Mouse (Mus musculus): ENCODE data around the gene Soat2. TPM values are rescaled to one million over a fixed set of nuclear protein-coding genes. Genes with fewer than 3 reads are reported as not detected.
"Not testable (repeated sequence)": the region's sequence is repeated elsewhere in the genome, so short reads cannot be mapped to it uniquely, and the experiment has no call there.

Gene Soat2
- total RNA-seq, 2 experiments from 2014 or later: 0.13 TPM; not detected in 1

- DNase-seq: peak; percentile 73
- intact Hi-C loops (cut with DNase I; ENCODE audit: low total_unique reads): no loop called here
Observed at GRCm38 (mm10) chr15:102142914-102143912, 7.1 kb upstream of the Soat2 start.

- intact Hi-C loops (cut with DNase I; ENCODE audit: low total_unique reads): no loop called here
- peak; percentile 50 for DNase-seq
Observed at GRCm38 (mm10) chr15:102144274-102144711, 6.0 kb upstream of the Soat2 start, which contains the start of gene Igfbp6. Gene Igfbp6, plus strand, starts transcription at chr15:102144362.

- DNase-seq: no peak
- intact Hi-C loops (cut with DNase I; ENCODE audit: low total_unique reads): no loop called here
Observed at GRCm38 (mm10) chr15:102144726-102145125, 5.6 kb upstream of the Soat2 start.

GRCm38 (mm10) chr15:102145330-102145729 lies 5.0 kb upstream of the Soat2 start:
- DNase-seq: peak; percentile 65
- intact Hi-C loops (cut with DNase I; ENCODE audit: low total_unique reads): no loop called here

- intact Hi-C loops (cut with DNase I; ENCODE audit: low total_unique reads): loop anchor here (2.0 kb wide), 1 partner anchor 29 kb away; no protein-coding TSS in a partner anchor
- DNase-seq: no peak
Observed at GRCm38 (mm10) chr15:102146089-102146488, 4.2 kb upstream of the Soat2 start.

- intact Hi-C loops (cut with DNase I; ENCODE audit: low total_unique reads): loop anchor here (2.0 kb wide), 1 partner anchor 30 kb away; no protein-coding TSS in a partner anchor
- DNase-seq: peak; percentile 41
Observed at GRCm38 (mm10) chr15:102146882-102147281, 3.4 kb upstream of the Soat2 start.

GRCm38 (mm10) chr15:102147674-102148402 lies 2.5 kb upstream of the Soat2 start:
- DNase-seq: no peak
- intact Hi-C loops (cut with DNase I; ENCODE audit: low total_unique reads): loop anchor here (2.0 kb wide), 1 partner anchor 31 kb away; no protein-coding TSS in a partner anchor

- DNase-seq: no peak
- intact Hi-C loops (cut with DNase I; ENCODE audit: low total_unique reads): no loop called here
Observed at GRCm38 (mm10) chr15:102149561-102149960, 765 bp upstream of the Soat2 start.

GRCm38 (mm10) chr15:102152646-102153045 lies 2.3 kb downstream of the Soat2 start:
- intact Hi-C loops (cut with DNase I; ENCODE audit: low total_unique reads): no loop called here
- no peak for DNase-seq

- DNase-seq; intact Hi-C loops (cut with DNase I; ENCODE audit: low total_unique reads): not testable (repeated sequence)
Observed at GRCm38 (mm10) chr15:102155006-102155405, 4.7 kb downstream of the Soat2 start.

- intact Hi-C loops (cut with DNase I; ENCODE audit: low total_unique reads): no loop called here
Observed at GRCm38 (mm10) chr15:102156836-102157235, 6.5 kb downstream of the Soat2 start.

GRCm38 (mm10) chr15:102160415-102161060 lies 10.2 kb downstream of the Soat2 start:
- DNase-seq: no peak
- intact Hi-C loops (cut with DNase I; ENCODE audit: low total_unique reads): no loop called here

More at GRCm38 (mm10) chr15:102156836-102157235, 6.5 kb downstream of the Soat2 start:
- no peak for DNase-seq

GRCm38 (mm10) chr15:102163900-102164693 lies 13.8 kb downstream of the Soat2 start:
- no peak for DNase-seq
- intact Hi-C loops (cut with DNase I; ENCODE audit: low total_unique reads): no loop called here

- intact Hi-C loops (cut with DNase I; ENCODE audit: low total_unique reads): no loop called here
- no peak for DNase-seq
Observed at GRCm38 (mm10) chr15:102165468-102166100, 15.3 kb downstream of the Soat2 start.

- DNase-seq: no peak
- intact Hi-C loops (cut with DNase I; ENCODE audit: low total_unique reads): no loop called here
Observed at GRCm38 (mm10) chr15:102167620-102168021, 17.3 kb downstream of the Soat2 start.

GRCm38 (mm10) chr15:102169064-102169463 lies 18.7 kb downstream of the Soat2 start:
- no peak for DNase-seq
- intact Hi-C loops (cut with DNase I; ENCODE audit: low total_unique reads): no loop called here

- intact Hi-C loops (cut with DNase I; ENCODE audit: low total_unique reads): no loop called here
- no peak for DNase-seq
Observed at GRCm38 (mm10) chr15:102173581-102173980, 23.3 kb downstream of the Soat2 start.

- DNase-seq: no peak
- intact Hi-C loops (cut with DNase I; ENCODE audit: low total_unique reads): no loop called here
Observed at GRCm38 (mm10) chr15:102175736-102176319, 25.5 kb downstream of the Soat2 start.

Data from gastrocnemius, postnatal 14 days (tissue).